Mouse (Mus musculus) lung, postnatal 0 days (tissue): Measurements from ENCODE around the gene Pigw.

Experiments used
- CTCF ChIP-seq: IDR thresholded peaks from 2 replicates; pipeline ENCODE4 v1.5.1; 2016; ENCODE audit warnings: antibody characterized with exemption, mild to moderate bottlenecking
- EP300 ChIP-seq: IDR thresholded peaks from 2 replicates; pipeline ENCODE4 v1.6.1; 2016; ENCODE audit warnings: antibody characterized with exemption, mild to moderate bottlenecking, control low read depth

DNA sequence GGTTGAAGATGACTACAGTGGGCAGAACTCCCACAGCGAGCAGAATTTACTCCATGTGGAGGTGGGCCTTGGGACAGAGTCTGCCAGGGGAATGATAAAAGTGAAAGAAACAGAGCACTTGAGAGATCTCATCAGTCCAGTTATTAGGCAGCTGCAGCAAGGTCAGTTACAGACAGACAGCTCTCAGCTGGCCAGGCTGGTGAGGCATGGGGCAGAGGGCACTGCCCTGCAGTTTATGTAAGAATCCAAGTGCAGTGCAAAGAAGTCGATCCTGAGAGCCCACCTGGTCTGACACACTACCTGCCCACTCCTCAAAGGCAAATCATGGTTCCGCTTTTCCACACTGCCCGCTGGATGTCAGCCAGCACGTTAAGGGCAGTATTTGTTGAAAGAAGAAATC lies 6.2 kb upstream of the Pigw start:
- no peak for TF ChIP-seq CTCF
- no peak for TF ChIP-seq EP300
